Mouse (Mus musculus): ENCODE data around the gene Ap3m1. TPM values are rescaled to one million over a fixed set of nuclear protein-coding genes. Genes with fewer than 3 reads are reported as not detected.

Gene Ap3m1
- polyA plus RNA-seq, 1 experiment from 2014 or later = 72.4 TPM

DNA sequence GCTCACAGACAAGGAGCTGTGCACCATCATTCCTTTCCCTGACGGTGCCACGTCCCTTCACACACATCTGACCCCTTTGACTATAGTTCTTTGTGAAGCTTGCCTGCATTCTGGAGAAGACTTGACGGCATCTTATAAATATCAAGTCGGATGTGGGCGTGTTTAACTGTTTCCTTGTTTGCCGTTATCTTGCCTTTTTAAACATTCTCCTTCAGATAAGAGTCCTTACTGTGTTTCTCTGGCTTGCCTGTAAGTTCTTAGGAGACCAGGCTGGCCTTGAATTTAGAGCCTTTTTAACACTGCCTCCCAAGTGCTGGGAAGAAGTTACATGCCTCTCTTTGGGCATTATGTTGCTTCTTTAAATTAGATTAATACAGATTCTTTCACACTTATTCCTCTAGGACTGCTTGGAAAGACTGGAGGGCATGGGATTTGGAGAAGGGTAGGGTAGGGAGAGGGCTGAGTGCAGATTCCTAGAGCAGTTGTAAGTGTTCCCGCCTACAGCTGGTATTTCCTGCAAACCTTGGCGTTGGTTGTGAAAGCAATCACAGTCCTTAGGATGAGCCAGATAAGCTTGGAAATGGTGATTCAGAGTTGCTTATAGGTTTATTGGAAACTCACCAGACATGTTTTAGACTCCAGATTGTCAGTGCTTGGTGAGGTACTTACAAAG is 13.3 kb upstream of the Ap3m1 start:
- H3K9me3 ChIP-seq = no peaks in the 10 kb centered on the region
- no peak overlapping the region for H3K9ac ChIP-seq
- no peaks in the 10 kb centered on the region for H3K36me3 ChIP-seq
- no peak overlapping the region for H3K27ac ChIP-seq
- no peak overlapping the region for H3K4me2 ChIP-seq
- H3K4me1 ChIP-seq = no peaks in the 10 kb centered on the region
- 64% methylated on average over 8 of the region's 8 CpGs for WGBS
- H3K27me3 ChIP-seq = no peaks in the 10 kb centered on the region
- no peak overlapping the region for H3K4me3 ChIP-seq
- ATAC-seq (ENCODE audit: insufficient number of reproducible peaks, low FRiP score, low TSS enrichment, low read depth) = no peak

DNA sequence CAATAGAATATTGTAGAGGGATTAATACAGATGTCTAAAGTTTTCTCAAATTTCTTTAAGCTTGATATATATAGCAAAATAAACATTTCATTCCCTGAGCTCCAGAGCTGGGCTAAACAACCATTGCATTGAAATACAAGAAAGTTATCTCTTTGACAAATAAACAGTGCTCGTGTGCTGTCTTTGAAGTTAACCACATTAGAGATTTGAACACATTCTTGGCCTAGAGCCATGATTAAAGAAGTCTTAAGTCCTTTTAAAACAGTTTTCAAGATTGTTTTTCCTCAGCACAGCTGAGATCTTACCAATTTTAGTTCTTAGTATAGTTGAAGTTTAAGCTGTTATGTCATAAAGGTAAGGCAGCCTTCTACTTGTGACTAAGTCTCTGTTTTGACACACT is 12.0 kb upstream of the Ap3m1 start:
- ATAC-seq (ENCODE audit: insufficient number of reproducible peaks, low FRiP score, low TSS enrichment, low read depth) = no peak
- Histone ChIP-seq H3K9me3 (no peaks in the 10 kb centered on the region), H3K4me3 (no peak overlapping the region), H3K36me3 (no peaks in the 10 kb centered on the region), H3K27ac (no peak overlapping the region), H3K27me3 (no peaks in the 10 kb centered on the region), H3K9ac (no peak overlapping the region), H3K4me2 (no peak overlapping the region), H3K4me1 (no peaks in the 10 kb centered on the region)
- 27% methylated on average over 1 of the region's 1 CpGs for WGBS

DNA sequence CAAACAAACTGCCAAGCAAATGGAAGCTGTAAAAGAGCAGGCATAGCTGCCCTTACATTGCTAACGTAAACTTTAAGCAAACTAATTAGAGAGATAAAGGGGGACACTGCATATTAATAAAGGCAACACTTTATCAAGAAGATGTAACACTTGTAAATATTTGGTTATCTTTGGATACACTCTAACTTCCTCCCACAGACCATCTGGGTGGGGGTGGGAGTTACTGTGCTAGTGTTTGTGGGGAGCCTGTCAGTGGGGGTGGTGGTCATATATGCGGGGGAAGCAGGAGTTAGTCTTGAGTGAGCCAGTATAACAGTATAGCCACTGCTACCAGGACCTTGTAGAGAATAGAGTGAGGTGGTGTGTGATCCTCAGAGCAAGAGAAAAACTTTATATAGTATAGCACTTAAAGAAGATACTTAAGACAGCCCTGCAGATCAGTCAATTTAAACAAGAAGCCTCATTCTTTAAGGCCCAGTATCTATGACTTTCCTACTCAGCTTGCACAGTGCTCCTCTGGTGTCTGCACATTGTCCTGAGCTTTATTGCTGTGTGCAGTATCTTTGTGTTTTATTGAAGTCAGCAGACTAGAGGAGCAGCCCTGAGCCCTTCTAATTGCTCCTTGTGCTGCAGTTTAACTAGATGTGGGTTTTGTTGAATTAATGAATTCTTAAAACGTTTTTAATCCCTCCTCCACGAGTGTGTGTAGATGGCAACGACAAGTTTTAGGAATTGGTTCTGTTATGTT is 10.6 kb upstream of the Ap3m1 start:
- H3K4me3 ChIP-seq = no peak overlapping the region
- H3K4me1 ChIP-seq = no peaks in the 10 kb centered on the region
- no peaks in the 10 kb centered on the region for H3K36me3 ChIP-seq
- H3K4me2 ChIP-seq = no peak overlapping the region
- no peak for ATAC-seq (ENCODE audit: insufficient number of reproducible peaks, low FRiP score, low TSS enrichment, low read depth)
- H3K27ac ChIP-seq = no peak overlapping the region
- 54% methylated on average over 5 of the region's 5 CpGs for WGBS
- no peak overlapping the region for H3K9ac ChIP-seq
- H3K27me3 ChIP-seq = no peaks in the 10 kb centered on the region
- no peaks in the 10 kb centered on the region for H3K9me3 ChIP-seq

DNA sequence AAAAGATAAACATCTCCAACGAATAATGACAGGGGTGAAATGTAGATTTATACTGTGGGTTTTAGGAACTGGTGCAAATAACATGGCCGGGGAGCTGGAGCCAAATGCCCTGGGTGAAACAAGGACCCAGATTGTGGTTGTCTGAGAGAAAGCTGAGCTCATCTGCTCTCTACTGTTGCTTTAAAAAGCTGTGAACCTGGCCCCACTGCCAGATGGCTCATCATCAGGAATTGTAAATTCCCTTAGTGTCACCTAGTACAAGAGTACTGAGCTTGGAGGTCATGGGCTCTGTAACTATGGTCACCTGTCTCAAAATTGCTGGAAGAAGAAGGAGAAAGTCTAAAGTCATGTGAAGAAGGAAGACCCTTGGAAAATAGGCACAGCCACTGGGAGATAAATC is 6.7 kb upstream of the Ap3m1 start:
- no peak overlapping the region for H3K9ac ChIP-seq
- 88% methylated on average over 2 of the region's 2 CpGs for WGBS
- H3K4me3 ChIP-seq = no peak overlapping the region
- H3K9me3 ChIP-seq = no peaks in the 10 kb centered on the region
- no peaks in the 10 kb centered on the region for H3K27me3 ChIP-seq
- H3K36me3 ChIP-seq = no peaks in the 10 kb centered on the region
- no peak overlapping the region for H3K27ac ChIP-seq
- no peak for ATAC-seq (ENCODE audit: insufficient number of reproducible peaks, low FRiP score, low TSS enrichment, low read depth)
- no peaks in the 10 kb centered on the region for H3K4me1 ChIP-seq
- H3K4me2 ChIP-seq = no peak overlapping the region

DNA sequence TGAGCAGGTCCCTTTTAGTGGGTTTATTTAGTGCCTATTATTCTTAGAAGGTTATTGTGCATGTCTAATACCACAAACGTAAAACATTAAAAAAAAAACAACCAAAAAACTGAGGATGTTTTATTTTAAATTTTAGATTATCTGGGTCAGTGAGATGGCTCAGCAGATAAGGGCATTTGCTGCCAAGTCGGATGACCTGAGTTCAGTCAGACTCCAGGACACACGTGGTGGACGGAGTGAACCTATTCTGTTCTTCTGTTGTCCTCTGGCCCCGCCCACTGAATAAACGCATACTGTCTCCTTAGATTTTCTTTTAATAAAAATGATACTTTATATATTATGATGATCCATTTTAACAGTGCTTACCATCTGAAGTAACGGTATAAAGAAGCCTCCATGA is 1.3 kb upstream of the Ap3m1 start:
- WGBS = 59% methylated on average over 7 of the region's 7 CpGs
- Histone ChIP-seq H3K4me3 (peak overlapping the region; percentile 92; the same call in 1 of the 2 replicates), H3K4me1 (0 out of 2 replicates have a peak, but pooled peaks cover 5% of the 10 kb centered on the region), H3K4me2 (peak overlapping the region; percentile 94; the same call in 1 of the 2 replicates), H3K27me3 (no peaks in the 10 kb centered on the region), H3K9me3 (no peaks in the 10 kb centered on the region), H3K27ac (no peak overlapping the region), H3K9ac (no peak overlapping the region), H3K36me3 (no peaks in the 10 kb centered on the region)
- no peak for ATAC-seq (ENCODE audit: insufficient number of reproducible peaks, low FRiP score, low TSS enrichment, low read depth)

DNA sequence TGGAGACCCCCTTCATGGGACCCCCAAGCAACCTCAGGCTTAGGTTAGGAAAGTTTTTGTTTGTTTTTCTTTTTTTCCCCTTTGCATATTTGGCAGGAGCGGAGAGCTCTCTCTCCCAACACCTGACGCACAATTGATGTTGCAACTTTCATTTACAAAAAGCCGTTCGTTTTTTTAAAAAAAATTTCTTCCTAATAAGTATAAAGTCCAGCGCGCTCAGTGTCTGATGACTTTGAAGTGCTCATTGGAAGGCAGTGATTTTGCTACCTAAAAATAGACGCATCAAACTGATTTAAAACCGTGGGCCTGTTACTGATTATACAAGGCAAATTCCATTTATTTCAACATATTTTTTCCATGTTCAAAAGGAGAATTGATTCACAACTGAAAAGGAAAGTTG is 843 bp upstream of the Ap3m1 start:
- Histone ChIP-seq H3K27me3 (no peaks in the 10 kb centered on the region), H3K4me3 (peak overlapping the region; percentile 92), H3K9ac (peak overlapping the region; percentile 60; the same call in 1 of the 2 replicates), H3K4me2 (peak overlapping the region; percentile 94), H3K9me3 (no peaks in the 10 kb centered on the region), H3K36me3 (no peaks in the 10 kb centered on the region), H3K27ac (no peak overlapping the region), H3K4me1 (0 out of 2 replicates have a peak, but pooled peaks cover 5% of the 10 kb centered on the region)
- ATAC-seq (ENCODE audit: insufficient number of reproducible peaks, low FRiP score, low TSS enrichment, low read depth) = no peak
- 5% methylated on average over 8 of the region's 8 CpGs for WGBS

DNA sequence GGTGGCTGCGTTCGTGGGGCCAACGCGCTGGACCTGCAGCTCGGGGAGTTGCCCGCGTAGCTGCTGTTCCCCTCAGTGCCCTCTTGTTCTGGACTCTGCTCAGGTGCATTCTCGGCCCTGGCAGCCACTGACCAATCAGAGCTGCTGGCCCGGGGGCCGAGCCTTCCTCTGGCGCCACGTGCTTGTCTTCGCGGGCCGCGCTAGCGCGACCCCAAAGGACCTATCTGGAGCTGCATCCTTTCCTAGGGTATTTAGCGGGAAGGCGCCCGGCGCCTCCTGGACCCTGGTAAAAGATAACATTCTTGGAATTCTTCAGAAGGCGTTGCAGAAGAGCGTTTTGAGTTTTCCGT is 448 bp upstream of the Ap3m1 start:
- peak; percentile 71 for ATAC-seq (ENCODE audit: insufficient number of reproducible peaks, low FRiP score, low TSS enrichment, low read depth)
- Histone ChIP-seq H3K27ac (peak overlapping the region; percentile 94), H3K36me3 (no peaks in the 10 kb centered on the region), H3K9me3 (no peaks in the 10 kb centered on the region), H3K27me3 (no peaks in the 10 kb centered on the region), H3K4me2 (peak overlapping the region; percentile 94), H3K4me1 (0 out of 2 replicates have a peak, but pooled peaks cover 5% of the 10 kb centered on the region), H3K9ac (peak overlapping the region; percentile 60), H3K4me3 (peak overlapping the region; percentile 92)
- WGBS = 0% methylated on average over 25 of the region's 25 CpGs

DNA sequence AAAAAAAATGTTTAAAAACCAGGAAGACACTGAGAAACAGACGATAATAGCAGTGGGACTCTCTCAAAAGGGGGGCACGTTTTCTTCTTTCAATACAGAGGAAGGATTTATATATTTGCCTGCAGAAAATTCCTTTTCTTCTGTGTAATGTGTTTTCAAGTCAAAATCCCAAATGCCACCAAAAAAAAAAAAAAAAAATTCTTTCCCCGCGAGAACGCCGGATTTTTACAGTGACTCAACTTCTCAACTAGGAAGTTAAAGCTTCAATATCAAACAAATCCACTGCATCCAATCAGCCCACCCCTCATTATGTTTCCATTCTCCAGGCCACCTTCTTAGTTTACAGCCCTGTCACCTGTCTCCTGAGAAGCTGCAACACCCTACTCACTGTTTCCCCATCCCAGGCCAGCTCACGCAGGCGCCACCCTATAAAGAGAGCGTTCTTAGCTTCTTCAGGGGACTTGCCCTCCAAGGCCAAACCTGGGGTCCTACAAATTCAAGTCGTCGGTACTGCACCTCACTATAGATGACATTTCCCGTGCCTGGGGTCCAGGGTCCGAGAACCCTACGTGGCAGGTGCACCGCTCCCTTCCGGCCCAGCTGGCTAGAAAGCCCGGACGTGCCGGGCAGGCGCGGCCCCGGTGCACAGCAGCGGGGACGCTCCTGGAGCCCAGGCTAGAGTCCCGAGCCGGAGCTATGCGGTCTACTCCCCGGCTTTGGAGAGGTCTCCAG is 762 bp downstream of the Ap3m1 start:
- no peaks in the 10 kb centered on the region for H3K36me3 ChIP-seq
- H3K4me1 ChIP-seq = 0 out of 2 replicates have a peak, but pooled peaks cover 5% of the 10 kb centered on the region
- H3K9ac ChIP-seq = peak overlapping the region; percentile 85
- peak overlapping the region; percentile 92 for H3K4me3 ChIP-seq
- peak overlapping the region; percentile 94 for H3K4me2 ChIP-seq
- WGBS = 5% methylated on average over 28 of the region's 28 CpGs
- H3K27ac ChIP-seq = peak overlapping the region; percentile 94
- no peak for ATAC-seq (ENCODE audit: insufficient number of reproducible peaks, low FRiP score, low TSS enrichment, low read depth)
- no peaks in the 10 kb centered on the region for H3K27me3 ChIP-seq
- no peaks in the 10 kb centered on the region for H3K9me3 ChIP-seq

DNA sequence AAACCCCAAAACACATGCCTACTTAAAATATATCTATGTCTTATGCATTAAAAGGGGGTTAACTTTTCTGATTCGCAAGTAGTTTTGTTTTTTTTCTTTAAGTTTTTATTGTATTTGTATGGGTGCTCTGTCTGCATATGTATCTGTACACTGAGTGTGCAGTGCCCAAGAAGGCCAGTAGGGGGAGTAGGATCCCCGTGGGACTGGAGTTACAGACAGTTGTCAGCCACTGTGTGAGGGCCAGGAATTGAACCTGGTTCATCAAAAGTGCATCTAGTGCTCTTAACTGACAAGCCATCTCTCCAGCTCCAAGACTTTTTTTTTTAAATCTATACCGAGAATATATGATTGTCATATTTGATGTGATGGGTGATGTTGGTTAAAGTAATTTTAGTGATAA is 1.6 kb downstream of the Ap3m1 start:
- 76% methylated on average over 3 of the region's 3 CpGs for WGBS
- no peaks in the 10 kb centered on the region for H3K36me3 ChIP-seq
- H3K9me3 ChIP-seq = no peaks in the 10 kb centered on the region
- H3K9ac ChIP-seq = no peak overlapping the region
- peak overlapping the region; percentile 5; the same call in 1 of the 2 replicates for H3K4me3 ChIP-seq
- 0 out of 2 replicates have a peak, but pooled peaks cover 5% of the 10 kb centered on the region for H3K4me1 ChIP-seq
- no peak overlapping the region for H3K27ac ChIP-seq
- ATAC-seq (ENCODE audit: insufficient number of reproducible peaks, low FRiP score, low TSS enrichment, low read depth) = no peak
- no peaks in the 10 kb centered on the region for H3K27me3 ChIP-seq
- no peak overlapping the region for H3K4me2 ChIP-seq

DNA sequence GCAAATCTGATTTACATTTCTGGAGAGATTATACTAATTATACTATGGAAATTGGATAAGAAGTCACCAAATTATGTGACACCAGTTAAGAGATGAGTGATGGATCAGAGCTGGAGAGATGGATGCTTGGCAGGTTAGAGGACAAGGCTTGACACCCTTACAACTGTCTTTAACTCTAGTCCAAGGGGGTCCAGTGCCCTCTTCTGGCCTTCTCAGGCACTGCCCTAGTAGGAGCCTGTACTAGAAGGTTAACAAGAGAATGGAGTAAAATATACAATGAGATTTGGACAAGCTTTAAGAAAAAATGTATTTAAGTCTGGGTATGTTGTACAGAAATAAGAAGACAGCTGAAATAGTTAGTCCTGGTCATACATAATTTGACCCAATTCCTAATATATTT is 3.4 kb downstream of the Ap3m1 start:
- Histone ChIP-seq H3K4me3 (no peak overlapping the region), H3K27ac (no peak overlapping the region), H3K27me3 (no peaks in the 10 kb centered on the region), H3K4me2 (no peak overlapping the region), H3K9me3 (no peaks in the 10 kb centered on the region), H3K36me3 (peaks cover 2% of the 10 kb centered on the region; the same call in 1 of the 2 replicates), H3K4me1 (0 out of 2 replicates have a peak, but pooled peaks cover 5% of the 10 kb centered on the region), H3K9ac (no peak overlapping the region)
- no peak for ATAC-seq (ENCODE audit: insufficient number of reproducible peaks, low FRiP score, low TSS enrichment, low read depth)

DNA sequence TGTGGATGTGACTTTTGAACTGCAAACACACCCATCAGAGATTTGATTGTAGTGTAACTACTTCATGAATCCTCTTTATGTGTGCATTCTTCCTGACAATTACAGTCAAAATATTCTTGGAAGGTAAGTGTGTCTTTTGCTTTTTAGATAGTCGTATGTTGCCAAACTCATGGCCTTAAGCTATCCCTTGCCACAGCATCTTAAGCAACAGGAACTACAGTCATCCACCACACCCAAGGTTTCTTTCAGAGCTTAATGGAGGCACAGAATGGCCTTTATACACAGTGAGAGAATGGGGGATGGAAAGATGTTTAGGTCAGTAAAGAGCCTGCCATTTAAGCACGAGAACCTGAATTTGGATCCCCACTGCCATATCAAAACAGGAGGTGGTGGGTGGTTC is 4.5 kb downstream of the Ap3m1 start:
- no peaks in the 10 kb centered on the region for H3K27me3 ChIP-seq
- no peak overlapping the region for H3K4me3 ChIP-seq
- 86% methylated on average over 2 of the region's 2 CpGs for WGBS
- H3K4me2 ChIP-seq = no peak overlapping the region
- H3K27ac ChIP-seq = no peak overlapping the region
- H3K9me3 ChIP-seq = no peaks in the 10 kb centered on the region
- no peak overlapping the region for H3K9ac ChIP-seq
- H3K36me3 ChIP-seq = peaks cover 4% of the 10 kb centered on the region
- 0 out of 2 replicates have a peak, but pooled peaks cover under 1% of the 10 kb centered on the region for H3K4me1 ChIP-seq
- no peak for ATAC-seq (ENCODE audit: insufficient number of reproducible peaks, low FRiP score, low TSS enrichment, low read depth)

DNA sequence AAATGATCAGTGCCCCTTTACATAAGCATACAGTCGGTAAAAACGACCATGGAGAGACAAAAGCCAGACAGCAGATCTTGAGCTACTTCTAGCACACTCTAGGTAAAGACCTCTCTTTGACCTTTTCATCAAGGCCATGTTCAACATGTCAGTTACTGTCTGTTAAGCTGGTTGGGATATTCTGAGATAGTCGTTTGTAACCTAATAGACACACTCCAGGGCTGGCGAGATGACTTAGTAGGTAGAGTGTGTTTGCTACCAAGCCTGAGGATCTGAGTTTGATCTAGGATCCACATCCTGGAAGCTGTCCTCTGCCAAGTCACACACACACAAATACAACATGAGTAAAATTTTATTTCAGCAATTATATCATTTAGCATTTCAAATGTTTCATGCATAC is 12.7 kb downstream of the Ap3m1 start:
- WGBS = 87% methylated on average over 4 of the region's 4 CpGs
- H3K36me3 ChIP-seq = peaks cover 33% of the 10 kb centered on the region
- H3K9ac ChIP-seq = no peak overlapping the region
- ATAC-seq (ENCODE audit: insufficient number of reproducible peaks, low FRiP score, low TSS enrichment, low read depth) = no peak
- H3K27ac ChIP-seq = no peak overlapping the region
- H3K4me3 ChIP-seq = no peak overlapping the region
- H3K4me2 ChIP-seq = no peak overlapping the region
- no peaks in the 10 kb centered on the region for H3K9me3 ChIP-seq
- H3K4me1 ChIP-seq = no peaks in the 10 kb centered on the region
- H3K27me3 ChIP-seq = no peaks in the 10 kb centered on the region

All from limb, embryonic 15.5 days (tissue).